Mouse (Mus musculus): Measurements from ENCODE around the gene Plac9b. TPM values are rescaled to one million over a fixed set of nuclear protein-coding genes. Genes with fewer than 3 reads are reported as not detected.
A peak's percentile ranks its signal among the peaks of the same experiment; 100 is the strongest.
"Not testable (repeated sequence)": the region's sequence is repeated elsewhere in the genome, so short reads cannot be mapped to it uniquely, and the experiment has no call there.

Gene Plac9b
- polyA plus RNA-seq, 1 experiment from 2014 or later: 100 TPM

DNA sequence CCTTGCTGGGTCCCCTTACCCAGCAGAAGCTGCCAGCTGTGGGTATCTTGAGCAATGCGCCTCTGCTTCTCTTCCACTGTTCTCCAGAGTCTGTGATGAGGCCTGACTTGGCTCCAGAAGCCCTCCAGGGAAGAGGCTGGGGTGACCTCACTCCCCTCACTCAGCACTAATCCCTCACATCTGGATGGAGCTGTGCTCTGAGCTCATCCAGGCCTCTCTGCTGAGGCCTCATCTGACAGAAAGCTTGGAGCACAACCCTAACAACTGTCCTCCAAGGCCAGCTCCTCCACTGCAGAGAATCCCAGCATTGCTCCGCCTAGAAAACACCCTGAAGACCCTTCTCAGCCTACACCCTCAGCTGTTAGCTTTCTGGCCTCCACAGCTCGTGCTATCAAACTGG lies 8.3 kb downstream of the Plac9b start:
- not testable (repeated sequence) for H3K4me2 ChIP-seq (ENCODE audit: low read depth, low read length); H3K9me3 ChIP-seq (ENCODE audit: control insufficient read depth, low read length); H3K36me3 ChIP-seq (ENCODE audit: control insufficient read depth, insufficient read depth, low read length); H3K4me3 ChIP-seq (ENCODE audit: low read length); H3K4me1 ChIP-seq (replicated peaks; ENCODE audit: control insufficient read depth, insufficient read depth, low read length); H3K9ac ChIP-seq (ENCODE audit: low read length); H3K27ac ChIP-seq (ENCODE audit: low read length); H3K27me3 ChIP-seq (ENCODE audit: control insufficient read depth, insufficient read depth, low read depth, low read length)
- no CpG with 5 or more reads among the region's 3 CpGs for WGBS
- peak; percentile 38; the same call in 1 of the 2 replicates for ATAC-seq (ENCODE audit: low read depth)

DNA sequence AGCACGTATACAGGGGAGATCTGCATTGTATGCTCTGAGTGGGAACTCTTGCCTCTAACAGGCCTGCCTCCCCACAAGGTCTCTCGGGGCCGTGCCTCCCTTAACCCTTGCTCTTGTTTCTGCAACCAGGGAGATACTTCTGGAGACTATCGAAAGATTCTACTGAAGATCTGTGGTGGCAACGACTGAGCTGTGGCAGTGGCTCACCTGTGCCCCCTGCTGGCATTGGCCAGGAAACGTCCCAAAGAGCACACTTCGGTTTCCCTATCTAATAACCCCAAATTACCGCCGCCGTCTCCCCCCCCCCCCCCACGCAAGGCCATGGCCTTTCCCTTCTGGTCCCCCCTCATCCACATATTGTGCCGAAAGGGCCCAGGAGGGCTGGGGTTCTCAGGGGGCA lies 17.0 kb downstream of the Plac9b start:
- H3K4me3 ChIP-seq (ENCODE audit: low read length); H3K4me2 ChIP-seq (ENCODE audit: low read depth, low read length); H3K9me3 ChIP-seq (ENCODE audit: control insufficient read depth, low read length); ATAC-seq (ENCODE audit: low read depth); H3K36me3 ChIP-seq (ENCODE audit: control insufficient read depth, insufficient read depth, low read length); H3K9ac ChIP-seq (ENCODE audit: low read length); H3K27ac ChIP-seq (ENCODE audit: low read length); H3K4me1 ChIP-seq (replicated peaks; ENCODE audit: control insufficient read depth, insufficient read depth, low read length); H3K27me3 ChIP-seq (ENCODE audit: control insufficient read depth, insufficient read depth, low read depth, low read length): not testable (repeated sequence)
- WGBS: no CpG with 5 or more reads among the region's 12 CpGs

DNA sequence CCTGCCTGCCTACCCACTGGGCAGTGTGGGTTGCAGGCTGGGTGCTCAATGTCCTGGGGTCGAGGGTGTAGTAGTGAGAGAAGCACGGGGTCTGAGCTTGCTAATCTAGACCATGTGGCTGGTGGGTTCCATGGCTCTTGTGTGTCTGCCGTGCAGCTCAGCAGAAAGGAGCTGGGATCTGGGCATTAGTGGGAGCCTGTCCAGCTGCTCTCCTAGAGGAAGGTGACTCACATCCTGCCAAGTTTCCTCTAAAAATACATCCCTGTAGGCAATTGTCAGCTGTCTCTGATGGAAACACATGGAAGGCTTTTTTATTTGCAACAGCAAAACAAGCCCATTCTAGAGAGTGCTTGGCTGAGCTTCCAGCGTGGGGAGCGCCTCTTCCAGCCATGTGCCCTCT lies 19.9 kb downstream of the Plac9b start:
- WGBS: no CpG with 5 or more reads among the region's 5 CpGs
- not testable (repeated sequence) for H3K36me3 ChIP-seq (ENCODE audit: control insufficient read depth, insufficient read depth, low read length); ATAC-seq (ENCODE audit: low read depth)

DNA sequence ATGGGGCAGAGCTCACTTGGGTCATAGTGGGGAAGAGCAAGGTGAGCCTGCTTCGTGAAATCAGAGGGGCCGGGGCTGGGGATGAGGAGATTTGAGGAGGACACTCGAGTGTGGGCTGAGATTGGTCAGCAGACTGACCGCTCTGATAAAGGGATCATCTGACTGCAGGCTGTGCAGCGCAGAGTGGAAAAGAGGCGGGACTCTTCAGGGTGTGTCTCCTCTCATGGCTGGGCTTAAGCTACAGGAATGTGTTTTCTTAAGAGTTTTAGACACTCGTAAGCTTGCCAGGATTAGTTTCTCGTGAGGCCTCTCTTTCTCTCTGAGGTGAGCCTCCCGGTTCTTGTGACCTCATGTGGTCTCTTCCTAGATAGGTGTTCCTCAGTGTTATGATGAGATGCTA lies 21.1 kb downstream of the Plac9b start:
- WGBS: no CpG with 5 or more reads among the region's 9 CpGs
- H3K27ac ChIP-seq (ENCODE audit: low read length); H3K9me3 ChIP-seq (ENCODE audit: control insufficient read depth, low read length); ATAC-seq (ENCODE audit: low read depth); H3K4me3 ChIP-seq (ENCODE audit: low read length); H3K4me1 ChIP-seq (replicated peaks; ENCODE audit: control insufficient read depth, insufficient read depth, low read length); H3K27me3 ChIP-seq (ENCODE audit: control insufficient read depth, insufficient read depth, low read depth, low read length); H3K4me2 ChIP-seq (ENCODE audit: low read depth, low read length); H3K9ac ChIP-seq (ENCODE audit: low read length); H3K36me3 ChIP-seq (ENCODE audit: control insufficient read depth, insufficient read depth, low read length): not testable (repeated sequence)

More for the DNA sequence above, 19.9 kb downstream of the Plac9b start:
- H3K4me1 ChIP-seq (replicated peaks; ENCODE audit: control insufficient read depth, insufficient read depth, low read length); H3K4me3 ChIP-seq (ENCODE audit: low read length); H3K9ac ChIP-seq (ENCODE audit: low read length); H3K27ac ChIP-seq (ENCODE audit: low read length); H3K9me3 ChIP-seq (ENCODE audit: control insufficient read depth, low read length); H3K27me3 ChIP-seq (ENCODE audit: control insufficient read depth, insufficient read depth, low read depth, low read length); H3K4me2 ChIP-seq (ENCODE audit: low read depth, low read length): not testable (repeated sequence)

DNA sequence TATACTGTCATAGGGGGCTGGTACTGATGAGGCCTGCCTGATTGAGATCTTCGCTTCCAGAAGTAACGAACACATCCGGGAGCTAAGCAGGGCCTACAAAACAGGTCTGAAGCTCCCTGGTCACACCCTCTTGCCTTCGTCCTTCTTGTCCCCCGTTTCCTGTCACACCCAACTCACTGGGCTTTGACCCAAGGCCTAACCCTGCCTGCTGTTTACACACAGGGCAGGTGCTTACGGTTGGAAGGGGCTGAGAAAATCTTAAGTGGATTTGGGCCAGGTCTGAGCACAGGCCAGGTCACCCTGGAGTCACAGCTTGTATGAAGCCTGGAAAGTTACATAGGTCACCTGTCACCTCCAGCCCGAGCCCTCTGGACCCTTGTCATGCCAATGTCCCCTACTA lies 26.2 kb downstream of the Plac9b start:
- not testable (repeated sequence) for H3K9ac ChIP-seq (ENCODE audit: low read length); H3K27ac ChIP-seq (ENCODE audit: low read length); H3K9me3 ChIP-seq (ENCODE audit: control insufficient read depth, low read length); H3K4me2 ChIP-seq (ENCODE audit: low read depth, low read length); H3K36me3 ChIP-seq (ENCODE audit: control insufficient read depth, insufficient read depth, low read length); H3K4me3 ChIP-seq (ENCODE audit: low read length); H3K4me1 ChIP-seq (replicated peaks; ENCODE audit: control insufficient read depth, insufficient read depth, low read length); ATAC-seq (ENCODE audit: low read depth); H3K27me3 ChIP-seq (ENCODE audit: control insufficient read depth, insufficient read depth, low read depth, low read length)
- WGBS: no CpG with 5 or more reads among the region's 7 CpGs

DNA sequence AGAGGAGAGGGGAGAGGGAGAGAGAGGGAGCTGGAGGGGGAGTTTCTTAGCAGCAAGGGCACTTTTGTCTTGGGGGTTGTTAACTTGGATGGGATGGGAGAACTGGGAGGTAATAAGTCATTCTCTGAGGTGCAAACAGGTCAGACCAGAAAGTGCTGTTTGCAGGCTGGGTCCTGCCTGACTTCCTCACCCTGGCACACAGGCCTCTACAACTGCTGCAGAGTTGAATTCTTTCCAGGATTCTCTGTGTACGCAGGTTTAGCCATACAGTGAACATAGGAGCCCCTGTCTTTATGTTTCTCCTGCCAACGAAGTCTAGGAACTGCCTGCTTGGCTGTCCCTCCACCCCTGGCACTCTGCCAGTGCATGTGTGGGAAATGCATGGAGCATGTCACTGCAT lies 35.2 kb downstream of the Plac9b start:
- no CpG with 5 or more reads among the region's 2 CpGs for WGBS
- not testable (repeated sequence) for H3K4me2 ChIP-seq (ENCODE audit: low read depth, low read length); H3K27ac ChIP-seq (ENCODE audit: low read length); H3K4me3 ChIP-seq (ENCODE audit: low read length); H3K4me1 ChIP-seq (replicated peaks; ENCODE audit: control insufficient read depth, insufficient read depth, low read length); H3K9me3 ChIP-seq (ENCODE audit: control insufficient read depth, low read length); H3K27me3 ChIP-seq (ENCODE audit: control insufficient read depth, insufficient read depth, low read depth, low read length); H3K9ac ChIP-seq (ENCODE audit: low read length); H3K36me3 ChIP-seq (ENCODE audit: control insufficient read depth, insufficient read depth, low read length)
- ATAC-seq (ENCODE audit: low read depth): 0 out of 2 replicates have a peak, but pooled peaks have one; percentile 20

DNA sequence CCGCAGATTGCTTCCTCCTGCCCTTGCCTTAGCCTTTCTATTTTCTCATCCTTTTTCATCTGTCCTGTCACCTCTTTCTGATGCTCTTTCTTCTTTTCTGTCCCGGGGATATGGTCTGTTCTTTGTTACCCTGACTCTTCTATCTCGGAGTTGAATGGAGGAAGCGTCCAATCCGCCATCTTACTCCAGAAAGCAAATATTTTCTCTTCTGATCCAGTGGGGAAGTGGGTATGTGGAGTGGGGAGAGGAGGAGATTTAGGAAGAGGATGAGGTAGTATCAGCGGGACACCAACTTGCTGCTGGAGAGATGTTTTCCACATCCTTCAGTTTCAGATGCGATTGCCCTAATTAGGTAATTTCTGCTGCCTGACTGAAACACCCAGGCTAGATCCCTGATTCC lies 63.2 kb downstream of the Plac9b start:
- not testable (repeated sequence) for H3K27me3 ChIP-seq (ENCODE audit: control insufficient read depth, insufficient read depth, low read depth, low read length); H3K4me3 ChIP-seq (ENCODE audit: low read length); H3K9ac ChIP-seq (ENCODE audit: low read length); H3K4me1 ChIP-seq (replicated peaks; ENCODE audit: control insufficient read depth, insufficient read depth, low read length); H3K27ac ChIP-seq (ENCODE audit: low read length); ATAC-seq (ENCODE audit: low read depth); H3K36me3 ChIP-seq (ENCODE audit: control insufficient read depth, insufficient read depth, low read length); H3K9me3 ChIP-seq (ENCODE audit: control insufficient read depth, low read length); H3K4me2 ChIP-seq (ENCODE audit: low read depth, low read length)
- WGBS: no CpG with 5 or more reads among the region's 7 CpGs

DNA sequence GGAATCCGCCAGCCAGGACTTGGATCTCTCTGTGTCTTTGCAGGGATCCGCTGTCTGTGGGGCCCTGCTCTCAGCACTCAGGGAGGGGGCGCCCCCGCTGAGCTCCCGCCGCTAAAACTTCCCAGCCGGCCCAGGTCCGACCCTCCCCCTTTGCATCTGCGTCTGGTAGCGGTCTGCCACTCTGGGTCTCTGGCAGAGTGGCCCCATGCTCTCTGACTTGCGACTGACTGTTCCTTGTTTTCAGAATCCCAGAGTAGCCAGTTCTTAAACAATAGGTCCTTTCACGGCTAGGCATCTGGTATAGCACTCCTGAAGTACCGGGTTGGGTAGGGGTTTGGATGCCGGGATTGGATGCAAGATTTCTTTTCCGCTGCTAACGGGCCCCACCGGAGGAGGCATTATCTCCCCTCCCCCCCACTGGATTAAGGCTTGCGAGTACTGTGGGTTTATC lies 63.7 kb downstream of the Plac9b start:
- WGBS: no CpG with 5 or more reads among the region's 18 CpGs
- H3K36me3 ChIP-seq (ENCODE audit: control insufficient read depth, insufficient read depth, low read length); H3K4me2 ChIP-seq (ENCODE audit: low read depth, low read length); H3K4me3 ChIP-seq (ENCODE audit: low read length); H3K9me3 ChIP-seq (ENCODE audit: control insufficient read depth, low read length); H3K9ac ChIP-seq (ENCODE audit: low read length); H3K27me3 ChIP-seq (ENCODE audit: control insufficient read depth, insufficient read depth, low read depth, low read length); H3K27ac ChIP-seq (ENCODE audit: low read length); H3K4me1 ChIP-seq (replicated peaks; ENCODE audit: control insufficient read depth, insufficient read depth, low read length): not testable (repeated sequence)
- peak; percentile 88 for ATAC-seq (ENCODE audit: low read depth)

DNA sequence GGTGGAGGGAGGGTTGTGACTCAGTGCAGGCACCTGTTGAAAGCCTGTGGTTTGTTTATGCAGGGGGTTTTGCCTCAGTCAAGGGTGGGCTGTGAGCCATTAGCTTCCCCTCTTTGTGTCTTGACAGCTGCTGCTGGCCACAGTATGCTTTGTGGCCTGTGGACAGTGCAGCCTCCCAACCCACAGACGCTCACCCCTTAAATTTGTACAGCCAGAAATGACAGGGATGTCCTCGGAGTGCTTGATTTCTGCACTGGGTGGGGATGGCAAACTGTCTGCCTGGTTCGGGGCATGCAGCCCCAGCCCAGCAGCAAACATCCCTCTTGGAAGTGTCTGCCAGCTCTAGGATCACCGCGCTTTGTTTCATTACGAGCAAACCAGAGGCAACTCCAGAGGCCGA lies 64.1 kb downstream of the Plac9b start, which contains the start of gene Duxbl2:
Duxbl2 (plus strand) TSS at position 200 of the 400 bp plus-strand sequence.
- not testable (repeated sequence) for H3K9me3 ChIP-seq (ENCODE audit: control insufficient read depth, low read length); H3K4me3 ChIP-seq (ENCODE audit: low read length); H3K4me1 ChIP-seq (replicated peaks; ENCODE audit: control insufficient read depth, insufficient read depth, low read length); H3K4me2 ChIP-seq (ENCODE audit: low read depth, low read length); ATAC-seq (ENCODE audit: low read depth); H3K9ac ChIP-seq (ENCODE audit: low read length); H3K36me3 ChIP-seq (ENCODE audit: control insufficient read depth, insufficient read depth, low read length); H3K27ac ChIP-seq (ENCODE audit: low read length); H3K27me3 ChIP-seq (ENCODE audit: control insufficient read depth, insufficient read depth, low read depth, low read length)
- no CpG with 5 or more reads among the region's 7 CpGs for WGBS
